Mouse (Mus musculus): Measurements from ENCODE around the gene Ppif. TPM values are rescaled to one million over a fixed set of nuclear protein-coding genes. Genes with fewer than 3 reads are reported as not detected.
A peak's percentile ranks its signal among the peaks of the same experiment; 100 is the strongest.

The Ppif gene
- total RNA-seq, 2 experiments from 2014 or later, result 4.7 to 11.7 TPM

DNA sequence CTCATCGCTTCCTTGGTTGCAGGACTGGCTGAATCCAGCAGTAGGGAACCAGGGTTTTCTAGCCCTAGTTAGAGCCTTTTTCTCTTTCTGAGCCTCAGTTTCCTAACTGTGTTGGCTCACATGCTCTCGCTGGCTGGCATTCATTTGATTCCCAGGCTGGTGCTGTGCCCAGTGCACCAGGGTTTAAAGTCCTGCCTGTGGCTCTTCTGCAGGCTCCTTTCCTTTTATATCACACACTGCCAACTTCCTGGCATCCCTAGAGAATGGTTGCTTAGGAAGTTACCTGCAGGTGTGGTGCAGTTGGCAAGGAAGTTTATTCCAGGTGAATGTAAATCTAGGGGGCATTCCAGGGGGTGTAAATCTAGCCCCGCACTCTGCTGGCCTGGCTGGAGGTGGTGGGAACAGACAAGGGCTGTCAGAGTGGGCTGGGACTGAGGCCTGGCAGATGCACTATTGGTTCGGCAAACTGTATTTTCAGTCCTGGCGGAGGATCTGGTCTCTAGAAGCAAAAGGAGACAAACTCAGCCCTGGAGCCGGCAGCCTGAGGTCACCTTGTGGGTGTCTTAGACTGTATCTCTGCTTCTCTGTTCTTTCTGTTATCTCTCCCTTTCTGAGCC lies 575 bp upstream of the Ppif start:
- 0 out of 2 replicates have a peak, but pooled peaks have one; percentile 2 for ATAC-seq (replicated peaks; ENCODE audit: low FRiP score, poor library complexity, severe bottlenecking)

DNA sequence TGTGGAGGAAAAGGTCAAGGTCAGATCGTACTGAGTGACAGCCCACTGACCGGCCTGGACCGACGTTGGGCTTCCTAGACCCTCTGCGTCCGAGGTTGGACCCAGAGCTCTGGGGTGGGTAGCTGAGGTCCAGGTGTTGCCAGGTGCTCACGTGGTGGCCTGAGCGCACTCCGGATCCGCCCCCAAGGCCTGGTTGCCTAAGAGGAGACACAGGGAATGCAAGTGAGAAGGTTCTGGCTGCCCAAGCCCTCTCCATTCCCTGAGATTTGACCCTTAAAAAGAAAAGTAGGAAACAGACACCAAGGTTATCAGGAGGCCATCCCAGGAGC lies 579 bp downstream of the Ppif start:
- no peak for ATAC-seq (replicated peaks; ENCODE audit: low FRiP score, poor library complexity, severe bottlenecking)

DNA sequence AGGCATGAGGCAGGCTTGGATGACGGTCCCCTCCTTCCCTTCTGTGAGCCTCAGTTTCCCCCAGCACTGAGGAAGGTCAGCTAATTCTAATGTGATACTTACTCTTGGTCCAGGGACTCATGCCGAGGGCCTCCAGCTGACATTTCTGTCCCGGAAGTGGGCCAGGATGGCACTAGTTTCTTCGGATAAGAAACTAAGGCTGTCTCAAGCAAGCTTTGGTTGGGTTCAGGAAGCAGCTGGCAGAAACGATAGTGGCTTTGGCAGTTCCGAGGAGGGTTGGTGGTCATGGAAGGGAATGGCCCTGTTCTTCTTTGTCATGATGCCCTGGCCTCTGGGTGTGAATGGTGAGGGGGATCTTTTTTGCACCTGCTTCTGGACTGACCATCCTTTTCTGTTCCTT lies 1.1 kb downstream of the Ppif start:
- ATAC-seq (replicated peaks; ENCODE audit: low FRiP score, poor library complexity, severe bottlenecking), result no peak

DNA sequence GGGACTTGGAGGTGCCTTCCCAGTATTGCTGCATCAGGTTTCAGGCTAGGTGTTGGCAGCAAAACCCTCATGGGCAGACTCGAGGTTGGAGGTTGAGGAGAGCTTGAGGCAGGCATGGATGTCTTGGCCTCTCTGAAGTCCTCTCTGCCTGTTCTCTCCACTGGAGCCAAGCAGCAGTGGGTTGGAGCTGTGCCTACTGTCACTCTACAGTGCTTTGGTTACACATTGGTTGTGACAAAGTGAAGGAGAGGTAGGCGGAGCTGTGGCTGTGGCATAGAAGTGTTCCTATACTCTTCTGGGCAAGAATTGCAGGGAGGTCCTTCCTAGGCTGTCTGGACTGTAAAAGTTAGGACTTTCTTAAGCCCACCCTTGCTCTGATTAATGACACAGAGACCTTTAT lies 2.4 kb downstream of the Ppif start:
- no peak for ATAC-seq (replicated peaks; ENCODE audit: low FRiP score, poor library complexity, severe bottlenecking)

DNA sequence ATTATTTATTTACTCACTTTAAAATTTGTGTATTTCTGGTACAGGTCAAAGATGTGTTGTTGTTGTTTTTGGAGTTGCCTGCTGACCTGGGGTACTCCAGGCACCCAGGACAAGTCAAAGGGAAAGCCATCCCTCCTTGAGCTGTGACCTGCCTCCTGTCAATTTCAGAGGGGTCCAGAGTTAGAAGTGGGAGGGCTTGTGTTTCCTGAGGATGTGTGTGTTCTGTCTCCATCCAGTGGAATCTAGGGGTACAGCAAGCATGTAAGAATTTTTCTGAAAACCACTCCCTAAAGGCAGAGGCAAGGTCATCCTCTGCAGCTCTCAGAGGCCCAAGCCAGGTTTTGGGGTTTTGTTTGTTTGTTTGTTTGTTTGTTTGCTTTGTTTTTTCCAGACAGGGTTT lies 8.0 kb downstream of the Ppif start:
- ATAC-seq (replicated peaks; ENCODE audit: low FRiP score, poor library complexity, severe bottlenecking), result no peak

DNA sequence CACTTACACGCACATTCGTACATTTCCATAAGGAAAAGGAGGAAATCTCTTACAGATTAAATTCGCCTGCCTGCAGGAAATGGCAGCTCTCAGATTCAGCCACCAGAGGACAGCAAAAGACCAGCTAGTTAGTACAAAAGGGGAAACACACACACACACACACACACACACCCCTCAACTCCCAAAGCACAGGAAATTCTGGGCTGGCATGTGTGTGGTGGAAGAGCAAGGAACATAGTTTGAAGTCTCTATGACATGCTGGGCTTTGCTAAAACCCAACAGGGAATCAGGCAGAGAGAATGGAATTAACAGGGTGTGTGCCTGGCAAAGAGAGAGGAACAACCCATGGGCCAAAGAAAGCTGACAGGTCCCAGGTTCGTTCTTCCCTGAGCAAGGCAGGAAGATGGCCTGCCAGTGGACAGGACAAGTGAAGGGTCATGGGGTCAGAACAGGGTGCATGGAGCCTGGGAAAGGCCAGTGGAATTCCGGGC lies 13.8 kb downstream of the Ppif start:
- no peak for ATAC-seq (replicated peaks; ENCODE audit: low FRiP score, poor library complexity, severe bottlenecking)

DNA sequence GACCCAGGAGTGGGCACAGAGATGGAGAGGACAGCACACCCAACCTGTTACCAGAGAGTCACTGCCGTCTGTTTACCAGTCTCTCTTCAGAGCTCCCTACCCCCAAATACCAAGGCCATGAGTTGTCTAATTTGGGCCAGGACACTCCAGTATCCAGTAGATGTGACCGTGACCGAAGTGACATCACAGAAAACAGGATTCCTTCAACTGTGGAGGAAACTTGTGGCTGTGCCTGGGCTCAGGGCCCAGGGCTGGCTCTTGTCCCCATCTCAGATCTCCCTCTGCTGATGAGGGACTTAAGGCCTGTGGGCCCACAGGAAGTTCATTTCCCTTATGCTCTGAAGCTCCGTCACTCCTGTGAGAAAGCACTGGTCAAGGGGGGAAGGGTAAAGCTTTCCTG lies 14.5 kb downstream of the Ppif start:
- ATAC-seq (replicated peaks; ENCODE audit: low FRiP score, poor library complexity, severe bottlenecking), result no peak

DNA sequence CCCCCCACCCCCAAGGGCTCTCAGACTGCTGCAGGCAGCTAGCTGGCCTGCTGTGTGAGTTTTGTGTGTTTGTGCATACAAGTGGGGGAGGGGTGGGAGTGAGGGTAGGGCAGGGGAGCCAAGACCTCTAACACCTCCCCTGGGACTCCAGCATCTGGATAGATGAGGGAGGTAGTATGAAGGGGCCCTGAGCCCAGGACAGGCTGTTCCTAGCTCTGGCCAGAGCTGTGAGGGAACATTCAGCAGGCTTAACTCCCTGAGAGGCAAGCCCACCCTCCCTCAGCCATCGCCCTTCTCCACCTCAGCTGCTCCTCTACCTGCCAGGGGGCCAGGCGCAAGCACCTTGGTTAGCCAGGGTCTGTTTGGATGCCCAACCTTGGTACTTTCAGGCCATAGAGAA lies 15.0 kb downstream of the Ppif start:
- ATAC-seq (replicated peaks; ENCODE audit: low FRiP score, poor library complexity, severe bottlenecking), result no peak

DNA sequence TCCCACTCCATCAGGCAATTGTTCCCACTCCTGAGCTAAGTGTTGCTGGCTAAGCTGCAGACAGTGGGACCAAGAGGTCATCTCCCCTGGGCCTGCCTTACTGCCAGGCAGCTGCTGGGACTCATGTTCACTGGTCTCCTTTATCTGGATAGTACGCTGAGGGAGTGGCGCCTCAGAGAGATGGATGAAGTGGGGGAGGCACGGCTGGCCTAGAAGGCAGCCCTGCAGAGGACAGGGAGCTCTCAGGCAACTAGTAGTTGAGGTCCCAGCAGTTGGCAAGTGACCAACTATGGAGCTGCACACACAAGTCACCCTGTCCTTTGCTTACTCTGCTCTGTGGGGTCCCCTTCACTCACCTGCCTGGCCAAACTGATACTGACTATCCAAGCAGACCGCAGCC lies 16.1 kb downstream of the Ppif start:
- ATAC-seq (replicated peaks; ENCODE audit: low FRiP score, poor library complexity, severe bottlenecking), result no peak

DNA sequence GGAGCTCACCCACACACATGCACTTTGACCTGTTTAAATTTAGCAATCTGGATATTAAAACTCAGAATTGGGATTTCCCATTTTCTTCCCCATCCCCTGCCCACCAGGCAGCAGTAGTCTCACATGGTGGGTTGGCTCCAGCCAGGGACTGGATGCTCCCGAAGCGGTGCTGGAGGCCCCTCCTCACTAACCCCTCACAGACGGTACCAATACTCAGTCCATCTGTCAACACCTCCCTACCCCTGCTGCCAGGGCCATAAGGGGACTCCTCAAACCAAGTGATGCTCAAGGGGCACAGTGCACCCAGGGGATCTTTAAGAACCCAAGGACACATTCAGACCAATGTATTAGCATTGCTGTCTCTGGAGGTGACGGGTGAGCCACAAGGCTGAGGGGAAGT lies 16.7 kb downstream of the Ppif start:
- ATAC-seq (replicated peaks; ENCODE audit: low FRiP score, poor library complexity, severe bottlenecking), result no peak

DNA sequence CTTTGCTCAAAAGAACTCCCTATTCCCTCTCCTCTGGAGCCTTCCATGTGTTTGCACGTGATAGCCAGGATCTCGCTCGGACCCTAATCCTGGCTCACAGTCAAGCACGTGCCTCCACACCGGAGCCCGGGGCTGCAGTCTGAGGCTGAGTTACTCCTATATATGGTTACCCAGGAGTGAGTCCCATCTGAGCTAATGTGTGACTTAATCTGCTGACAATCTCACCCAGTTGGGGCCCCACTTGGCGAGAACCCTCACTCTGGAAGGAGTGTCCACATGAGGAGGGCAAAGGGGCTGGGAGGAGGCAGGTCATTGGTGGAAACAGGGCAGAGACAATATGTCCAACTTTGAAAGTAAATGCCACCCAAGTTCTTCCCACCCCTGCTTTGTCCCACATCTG lies 17.2 kb downstream of the Ppif start:
- ATAC-seq (replicated peaks; ENCODE audit: low FRiP score, poor library complexity, severe bottlenecking), result no peak

DNA sequence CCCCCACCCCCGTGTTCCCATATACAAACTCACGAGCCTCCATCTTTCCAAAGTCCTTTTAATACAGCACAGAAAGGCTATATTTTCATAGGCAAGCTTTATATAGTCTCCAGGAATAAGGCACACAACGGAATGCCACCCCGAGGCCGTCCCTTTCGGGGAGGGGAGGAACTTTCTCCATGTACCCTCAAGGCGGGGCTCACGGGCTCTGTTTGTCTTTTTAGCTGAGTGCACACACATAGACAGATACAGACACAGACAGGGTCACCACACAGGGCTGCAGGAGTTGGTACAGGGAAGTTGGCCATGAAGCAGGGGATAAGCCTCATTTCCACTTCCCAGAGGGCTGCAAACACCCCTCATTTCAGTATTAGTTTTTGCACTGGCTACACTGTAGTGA lies 17.6 kb downstream of the Ppif start:
- ATAC-seq (replicated peaks; ENCODE audit: low FRiP score, poor library complexity, severe bottlenecking), result no peak

DNA sequence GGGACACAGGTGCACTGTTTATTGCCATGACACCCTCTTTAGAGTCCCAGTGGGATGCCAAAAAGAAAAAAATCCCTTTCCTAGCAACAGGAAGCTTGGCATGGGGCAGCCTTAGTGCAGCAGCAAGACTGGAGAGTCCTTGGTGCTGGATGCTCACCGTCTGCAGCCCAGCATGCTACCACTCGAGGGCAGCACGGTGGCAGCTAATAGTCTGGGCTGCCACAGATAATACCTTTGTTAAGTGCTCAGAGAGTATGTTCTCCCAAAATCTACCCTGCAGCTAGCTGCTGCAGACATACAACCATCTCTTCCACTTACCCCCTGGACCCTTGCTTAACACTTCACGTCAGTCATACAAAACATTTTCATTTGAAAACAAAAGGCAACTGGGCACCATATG lies 19.5 kb downstream of the Ppif start:
- no peak for ATAC-seq (replicated peaks; ENCODE audit: low FRiP score, poor library complexity, severe bottlenecking)

DNA sequence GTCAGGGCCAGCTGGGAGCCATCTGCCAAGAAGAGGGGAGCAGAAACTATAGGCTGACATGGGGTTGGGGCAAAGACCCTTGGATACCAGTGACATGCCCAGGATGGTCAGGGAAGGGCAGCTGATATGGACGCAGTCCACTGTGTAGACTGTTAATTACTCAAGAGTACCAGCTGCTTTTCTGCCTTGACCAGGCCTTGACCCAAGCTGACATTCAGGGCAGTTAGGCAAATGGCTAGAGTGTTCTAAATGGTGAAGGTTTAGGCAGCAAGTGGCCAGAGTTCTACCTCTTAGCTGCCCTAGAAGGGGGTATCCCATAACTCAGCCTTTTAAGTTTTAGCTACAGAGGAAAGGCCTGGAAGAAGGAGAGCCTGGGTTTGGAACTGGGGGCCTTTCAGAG lies 22.6 kb downstream of the Ppif start:
- no peak for ATAC-seq (replicated peaks; ENCODE audit: low FRiP score, poor library complexity, severe bottlenecking)

DNA sequence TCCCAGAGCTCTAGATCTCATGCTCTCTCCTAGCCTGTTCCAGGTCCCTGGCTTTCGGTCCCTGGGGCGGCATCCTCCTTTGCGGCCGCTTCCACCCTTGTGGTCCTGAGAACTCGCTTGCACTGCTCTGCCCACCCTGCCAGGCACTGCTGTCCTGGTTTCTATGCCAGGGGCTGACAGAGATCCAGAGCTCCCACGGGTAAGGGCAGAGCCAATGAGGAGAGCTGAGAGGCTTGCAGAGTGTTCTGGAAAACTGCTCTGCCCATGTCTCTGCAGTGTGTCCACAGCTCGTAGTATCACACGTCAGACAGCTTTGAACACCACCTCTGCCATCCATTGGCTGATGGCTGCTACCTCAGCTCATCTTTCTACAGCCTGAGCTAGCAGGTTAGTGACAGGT lies 23.8 kb downstream of the Ppif start:
- ATAC-seq (replicated peaks; ENCODE audit: low FRiP score, poor library complexity, severe bottlenecking), result no peak

DNA sequence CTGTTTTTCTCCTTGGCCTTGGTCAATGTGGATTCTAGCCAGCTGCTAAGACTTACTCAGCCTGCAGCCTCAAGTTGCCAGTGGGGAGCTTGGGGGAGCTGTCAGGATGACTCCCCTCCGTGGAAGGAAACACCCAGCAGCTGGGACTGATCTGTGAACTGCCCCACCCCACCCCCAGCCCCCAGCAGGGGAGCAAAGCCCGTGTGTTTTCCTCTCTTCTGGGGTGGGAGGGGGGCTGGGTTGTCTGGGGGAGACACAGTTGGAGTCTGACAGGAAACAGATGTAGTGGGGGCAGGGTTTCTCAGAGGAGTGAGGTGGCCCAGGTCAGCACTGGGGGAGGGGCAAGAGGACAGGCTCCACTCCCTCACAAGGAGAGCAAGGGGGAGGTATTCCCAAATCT lies 24.5 kb downstream of the Ppif start:
- no peak for ATAC-seq (replicated peaks; ENCODE audit: low FRiP score, poor library complexity, severe bottlenecking)

DNA sequence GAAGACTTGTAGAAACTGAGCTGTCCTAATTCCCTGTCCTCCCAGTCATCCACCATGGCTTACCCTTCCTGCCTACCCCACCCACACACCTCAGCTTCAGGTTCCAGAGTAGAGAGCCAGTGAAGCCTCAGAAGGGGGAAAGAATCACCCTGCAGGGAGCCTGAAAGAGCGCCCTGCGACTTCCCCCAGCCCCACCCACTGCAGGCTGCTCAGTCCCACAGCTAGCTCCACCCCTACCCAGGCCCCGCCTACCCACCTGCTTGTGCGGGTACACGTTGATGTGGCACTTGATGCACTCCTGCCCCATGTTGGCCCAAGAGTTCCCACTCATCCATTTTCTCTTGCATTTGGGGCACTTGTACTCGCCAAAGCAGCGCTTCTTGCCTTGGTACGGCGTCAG lies 25.4 kb downstream of the Ppif start:
- ATAC-seq (replicated peaks; ENCODE audit: low FRiP score, poor library complexity, severe bottlenecking), result no peak

DNA sequence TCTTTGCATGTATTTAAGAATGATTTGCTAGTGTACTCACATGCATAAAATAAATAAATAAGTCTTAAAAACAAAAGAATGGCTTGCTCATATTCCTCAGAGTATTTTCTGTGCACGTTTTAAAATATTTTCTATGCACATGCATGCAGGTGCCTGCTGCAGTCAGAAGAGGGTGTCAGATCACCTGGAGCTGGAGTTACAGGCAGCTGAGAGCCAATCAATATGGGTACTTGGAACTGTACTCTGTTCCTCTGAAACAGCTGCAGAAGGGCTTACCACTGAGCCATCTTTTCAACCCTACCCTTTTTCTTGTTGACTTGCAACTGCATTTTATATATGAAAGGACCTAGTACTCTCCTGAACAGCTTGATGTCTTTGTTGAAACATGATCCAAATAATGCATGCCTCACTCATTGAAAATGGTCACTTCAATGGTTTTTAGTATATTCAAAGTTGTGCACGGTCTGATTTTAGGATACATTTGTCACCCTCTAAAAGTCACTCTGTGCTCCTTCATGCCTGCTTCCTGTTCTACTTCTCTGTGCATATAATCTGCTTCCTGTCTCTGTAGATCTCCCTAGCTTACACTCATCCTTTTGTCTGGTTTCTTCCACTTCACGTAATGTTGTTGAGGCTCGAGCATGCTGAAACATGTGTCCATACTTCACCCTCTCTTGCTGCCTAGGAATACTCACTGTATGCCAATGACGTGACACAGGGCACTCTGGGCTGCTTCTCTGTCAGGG lies 27.2 kb downstream of the Ppif start:
- ATAC-seq (replicated peaks; ENCODE audit: low FRiP score, poor library complexity, severe bottlenecking), result no peak

DNA sequence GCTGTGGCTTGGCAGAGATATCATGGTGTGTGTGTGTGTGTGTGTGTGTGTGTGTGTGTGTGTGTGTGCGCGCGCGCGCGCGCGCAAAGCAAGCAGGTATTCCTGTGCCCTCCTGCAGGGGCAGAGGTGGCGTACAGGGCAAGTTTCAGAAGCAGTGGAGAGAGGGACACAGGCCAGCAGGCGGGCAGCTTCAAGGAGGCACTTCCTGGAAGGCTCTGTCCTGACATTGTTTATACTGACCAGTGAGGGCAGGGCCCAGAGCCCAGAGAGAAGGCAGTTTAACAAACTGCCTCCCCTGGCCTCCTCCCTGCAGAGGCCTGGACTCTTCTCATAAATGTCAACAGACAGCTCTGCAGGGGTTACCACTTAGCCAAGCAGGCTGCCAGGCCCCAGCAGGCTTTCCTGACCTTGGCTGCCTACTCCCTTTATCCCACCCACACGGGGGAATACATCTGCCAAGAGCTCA lies 31.1 kb downstream of the Ppif start:
- ATAC-seq (replicated peaks; ENCODE audit: low FRiP score, poor library complexity, severe bottlenecking), result no peak

DNA sequence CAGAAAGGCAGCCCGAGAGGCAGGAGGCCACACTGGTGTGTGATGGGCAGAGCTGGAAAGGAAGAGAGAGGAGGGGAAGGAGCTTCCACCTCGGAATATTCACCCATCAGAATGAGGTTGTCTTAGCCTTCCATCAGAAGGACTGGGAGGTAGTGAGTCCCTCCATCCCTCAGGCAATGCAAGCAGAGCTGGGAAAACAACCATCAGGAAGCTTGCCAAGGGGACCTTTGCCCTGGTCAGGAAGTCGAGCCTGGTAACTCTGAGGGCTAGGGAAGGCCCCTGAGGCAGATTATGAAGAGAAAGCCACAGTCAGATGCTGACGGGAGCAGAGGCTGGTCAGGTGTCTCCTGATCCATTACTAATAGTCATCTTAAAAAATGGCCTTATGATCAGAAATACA lies 31.7 kb downstream of the Ppif start:
- no peak for ATAC-seq (replicated peaks; ENCODE audit: low FRiP score, poor library complexity, severe bottlenecking)

DNA sequence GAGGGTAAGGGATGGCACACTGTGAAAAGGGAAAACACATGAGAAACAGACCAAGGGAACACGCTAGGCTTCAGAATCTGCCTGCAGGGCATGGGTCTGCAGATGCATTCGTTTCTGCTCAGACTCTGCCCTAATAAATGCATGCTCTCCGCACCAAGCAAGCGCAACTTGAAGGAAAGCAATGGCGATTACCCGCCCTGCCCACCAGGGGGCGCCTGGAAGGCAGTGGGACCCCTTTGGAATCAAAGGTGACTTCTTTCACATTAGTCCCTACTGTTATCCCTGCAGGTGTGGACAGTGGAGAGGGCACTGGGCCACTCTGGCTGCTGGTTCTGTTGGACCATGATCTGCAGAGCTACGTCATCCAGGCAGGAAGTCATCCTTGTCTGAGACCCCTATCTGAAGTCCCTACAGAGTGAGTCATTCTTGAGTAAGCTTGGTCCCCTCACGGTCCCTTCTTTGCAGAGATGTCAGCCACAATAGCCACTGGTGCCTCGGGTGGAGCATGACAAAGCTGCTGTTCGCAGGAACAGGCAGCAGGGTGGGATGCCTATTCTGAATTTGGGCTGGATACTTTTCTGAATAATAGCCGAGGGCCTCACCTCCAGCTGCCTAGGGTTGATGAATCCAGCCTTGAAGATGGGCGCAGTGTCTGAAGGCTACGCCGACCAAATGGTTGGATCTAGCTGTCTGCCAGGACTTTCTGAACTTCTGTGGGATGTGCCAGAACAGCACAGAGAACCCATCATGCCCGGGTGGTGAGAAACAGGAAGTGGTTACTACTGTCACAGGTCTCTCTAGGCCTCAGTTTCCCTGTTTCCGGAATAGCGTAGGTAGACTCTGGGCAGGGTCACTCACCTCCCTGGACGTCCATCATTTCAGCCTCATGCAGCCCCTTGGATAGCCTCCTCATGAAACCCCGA lies 32.5 kb downstream of the Ppif start:
- ATAC-seq (replicated peaks; ENCODE audit: low FRiP score, poor library complexity, severe bottlenecking), result 0 out of 2 replicates have a peak, but pooled peaks have one; percentile 57
